Mouse (Mus musculus) layer of hippocampus, adult 2 months (tissue): ENCODE data around the gene Nsg1. TPM values are rescaled to one million over a fixed set of nuclear protein-coding genes. Genes with fewer than 3 reads are reported as not detected.

Source experiments
- DNase-seq, 2 experiments: peaks; one replicate each; pipeline ENCODE4 v3.0.0; 2022; ENCODE audit warnings: low spot score in 2 of 2
- H3K27ac ChIP-seq: fragments of 200-600 bp; 2 replicates; pipeline ENCODE4 v1.8.1; 2022
- H3K4me3 ChIP-seq: fragments of 200-600 bp; 2 replicates; pipeline ENCODE4 v1.8.1; 2022; ENCODE audit warnings: mild to moderate bottlenecking
- CTCF ChIP-seq: fragments of 200-600 bp; conservative IDR thresholded peaks from 2 replicates; pipeline ENCODE4 v1.8.1; 2022; ENCODE audit warnings: antibody characterized with exemption, mild to moderate bottlenecking, moderate library complexity
- total RNA-seq, 2 experiments: library from RNA; stranded (reverse); gene quantifications; 2 replicates each; pipeline ENCODE4 v1.2.3; 2021

Gene Nsg1
- total RNA-seq, 2 experiments from 2014 or later, result 421 to 427 TPM

DNA sequence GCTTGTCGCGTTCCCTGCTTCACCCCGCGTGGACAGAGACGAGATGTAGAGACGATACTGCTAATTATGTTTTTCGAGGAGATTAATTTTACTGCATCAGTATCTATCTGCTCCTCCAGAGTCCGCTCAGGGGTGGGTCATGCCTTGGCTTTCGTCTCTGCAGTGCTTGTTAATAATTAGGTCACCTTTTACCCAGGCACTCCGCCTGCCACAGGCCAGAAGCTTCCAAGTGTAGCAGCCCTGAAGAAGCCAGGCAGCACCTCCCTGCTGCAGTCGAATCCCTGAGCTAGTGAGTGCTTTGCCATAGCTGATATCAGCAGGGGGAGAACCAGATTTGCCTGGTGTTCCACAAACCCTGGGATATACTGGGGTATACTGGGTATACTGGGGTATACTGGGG lies 8.8 kb upstream of the Nsg1 start:
- no peak overlapping the region for H3K4me3 ChIP-seq
- H3K27ac ChIP-seq, result no peak overlapping the region
- no peak for TF ChIP-seq CTCF
- no peak for DNase-seq

DNA sequence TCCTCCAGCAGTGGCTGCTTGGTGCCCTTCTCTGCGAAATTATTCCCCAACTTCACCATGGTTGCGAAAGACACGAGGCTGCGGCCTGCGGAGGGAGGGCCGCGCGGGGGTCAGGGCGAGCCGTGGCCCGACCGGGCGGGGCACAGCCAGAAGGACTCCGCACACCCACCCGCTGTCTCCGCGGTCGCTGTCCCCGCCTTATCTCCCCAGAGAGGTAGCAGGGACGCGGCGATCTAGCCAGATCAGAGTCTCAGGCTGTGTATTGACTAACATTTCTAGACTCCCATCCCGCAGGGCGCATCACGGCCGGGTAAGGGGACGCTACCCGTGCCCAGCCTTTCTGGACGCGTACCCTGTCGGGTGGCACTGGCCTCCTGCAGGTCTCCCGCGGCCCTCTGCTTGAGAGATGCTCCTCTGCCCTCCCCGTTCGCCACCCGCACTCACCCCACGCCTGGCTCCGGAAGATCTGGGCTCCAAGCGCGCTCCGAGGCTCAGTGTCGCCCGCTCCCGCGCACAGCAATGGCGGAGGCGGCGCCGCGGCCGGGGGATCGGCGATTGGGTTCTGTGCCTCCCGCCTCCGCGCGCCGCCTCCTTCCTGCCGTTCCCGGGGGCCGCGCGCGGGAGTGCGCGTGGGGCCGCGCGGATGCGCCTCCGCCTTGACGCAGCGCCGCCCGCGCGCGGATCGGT lies 617 bp downstream of the Nsg1 start:
- DNase-seq, result peak; percentile 75 to 77
- TF ChIP-seq CTCF, result no peak
- Histone ChIP-seq H3K27ac (peak overlapping the region; percentile 98), H3K4me3 (peak overlapping the region; percentile 81)

DNA sequence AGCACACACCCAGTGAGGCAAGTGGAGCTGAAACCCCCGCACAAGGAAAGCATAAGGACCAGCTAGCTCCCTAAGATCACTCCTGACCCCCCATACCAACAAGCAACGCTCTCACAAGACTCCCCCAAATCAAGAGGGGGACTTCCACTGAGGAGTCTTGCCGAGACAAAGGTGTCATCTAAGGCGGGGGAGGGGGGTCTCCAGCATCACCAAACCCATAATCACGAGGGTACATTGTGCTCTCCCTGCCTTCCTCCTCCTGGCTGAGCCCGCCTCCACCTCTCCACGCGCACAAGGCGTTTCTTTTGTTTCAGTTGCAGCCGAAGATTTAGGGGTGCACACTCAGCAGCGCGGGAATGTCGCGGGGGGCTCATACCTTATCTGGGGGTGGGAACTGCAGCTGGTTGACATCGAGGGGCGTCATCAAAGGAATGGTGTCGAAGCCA lies 1.2 kb downstream of the Nsg1 start:
- Histone ChIP-seq H3K27ac (peak overlapping the region; percentile 98), H3K4me3 (peak overlapping the region; percentile 81)
- DNase-seq, result no peak
- TF ChIP-seq CTCF, result no peak

DNA sequence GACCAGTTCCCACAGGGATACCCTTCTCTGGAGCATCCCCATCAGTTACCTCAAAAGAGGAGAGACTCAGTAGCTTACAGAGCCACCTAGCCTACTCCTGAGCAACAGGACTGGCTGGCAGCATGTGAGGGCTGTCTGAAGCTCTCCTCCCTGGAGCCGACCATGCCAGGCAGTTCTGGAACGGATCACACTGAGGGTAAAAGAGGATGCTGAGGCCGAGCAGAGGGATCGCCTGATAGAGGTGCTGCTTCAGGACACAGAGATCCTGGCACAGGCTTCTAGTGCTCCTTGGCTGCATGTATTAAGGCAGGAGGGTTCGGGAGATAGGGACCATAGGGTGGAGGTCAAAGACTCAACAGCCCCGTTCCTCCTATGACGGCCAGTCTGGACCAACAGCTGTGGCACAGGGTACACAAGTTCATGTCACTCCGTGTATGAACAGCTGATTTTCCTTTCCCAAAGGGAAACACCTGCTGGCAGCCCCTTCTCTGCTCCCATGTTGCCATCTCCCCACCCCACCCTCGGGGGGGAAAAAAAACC lies 2.2 kb downstream of the Nsg1 start:
- peak overlapping the region; percentile 81 for H3K4me3 ChIP-seq
- no peak for TF ChIP-seq CTCF
- H3K27ac ChIP-seq, result peak overlapping the region; percentile 98
- DNase-seq, result no peak

DNA sequence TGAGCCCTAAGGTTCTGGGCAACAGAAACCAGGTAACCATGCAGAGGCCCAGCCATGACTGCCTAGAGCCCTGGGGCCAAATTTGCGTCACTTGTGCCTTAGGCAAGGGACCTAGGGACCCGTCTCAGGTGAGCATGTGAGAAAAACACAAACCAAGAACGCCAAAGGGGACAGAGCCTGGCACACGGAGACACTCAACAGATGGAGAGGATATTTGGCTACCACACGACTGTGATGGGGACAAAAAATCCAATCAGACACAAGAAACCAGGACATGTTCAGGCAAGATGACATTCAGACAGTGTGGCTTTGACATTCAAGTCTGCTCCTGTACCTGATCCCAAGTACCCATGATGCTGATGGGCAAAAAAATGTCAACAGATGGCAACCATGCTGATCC lies 6.1 kb downstream of the Nsg1 start:
- Histone ChIP-seq H3K4me3 (no peak overlapping the region; the same call in 1 of the 2 replicates), H3K27ac (peak overlapping the region; percentile 89)
- no peak for DNase-seq
- TF ChIP-seq CTCF, result no peak

DNA sequence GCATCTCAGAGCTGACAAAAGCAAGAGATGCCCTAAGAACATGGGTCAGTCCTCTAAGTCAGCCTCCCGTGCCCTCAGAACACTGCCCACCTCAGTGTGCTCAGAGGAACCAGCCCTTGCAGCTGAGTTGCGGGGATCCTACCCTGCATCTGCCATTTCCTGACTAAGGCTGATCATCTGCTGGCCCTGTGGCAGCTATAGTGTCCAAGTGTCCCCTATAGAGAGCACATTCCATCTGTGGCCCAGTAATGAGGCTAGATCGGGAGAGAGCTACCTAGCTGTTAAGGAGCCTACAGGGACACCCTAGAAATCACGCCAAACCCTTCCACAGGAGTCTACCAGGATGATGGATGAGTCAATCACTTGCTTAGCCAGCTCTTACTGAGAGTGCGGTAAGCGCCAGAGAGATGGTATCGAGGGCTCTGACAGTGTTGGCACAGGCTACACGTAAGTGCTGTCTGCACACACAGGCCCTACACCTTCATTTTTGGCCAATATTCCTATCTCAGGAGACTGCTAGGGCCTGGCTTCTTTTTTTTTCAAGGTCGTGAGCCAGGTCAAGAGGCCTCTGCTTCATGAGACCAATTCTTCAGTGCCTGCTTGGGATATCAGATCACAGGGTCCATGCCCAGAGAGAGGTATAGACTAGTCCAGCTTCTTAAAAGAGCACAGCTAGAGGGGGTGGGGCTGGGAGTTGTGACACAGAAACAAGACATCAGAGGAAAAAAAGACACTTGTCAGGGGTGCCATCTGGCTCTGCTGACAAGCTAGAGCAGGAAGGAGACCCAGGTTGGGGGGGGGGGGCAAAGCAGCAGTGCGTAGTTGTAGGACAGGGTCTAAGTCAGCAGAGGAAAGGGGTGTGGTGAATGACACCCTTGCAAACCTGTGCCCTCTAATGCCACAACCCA lies 7.3 kb downstream of the Nsg1 start:
- Histone ChIP-seq H3K27ac (peak overlapping the region; percentile 89), H3K4me3 (no peak overlapping the region)
- no peak for TF ChIP-seq CTCF
- no peak for DNase-seq

DNA sequence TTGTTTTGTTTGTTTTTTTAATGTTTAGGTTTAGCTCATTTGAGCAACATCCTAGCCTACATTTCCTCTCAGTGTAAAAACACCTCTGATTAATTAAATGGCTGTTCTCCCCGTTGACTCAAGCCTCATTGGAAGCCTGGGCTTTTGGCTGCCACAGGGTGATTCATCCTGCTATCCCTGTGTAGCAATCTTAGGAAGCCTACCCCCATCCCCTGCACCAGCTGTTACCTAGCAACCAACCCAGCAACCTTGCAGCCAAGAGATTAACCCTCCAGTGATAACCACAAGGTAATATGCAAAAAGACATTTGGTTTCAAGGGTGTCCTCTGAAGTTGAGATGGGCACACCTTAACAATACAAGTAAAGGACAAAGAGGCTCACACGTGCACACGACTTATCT lies 8.4 kb downstream of the Nsg1 start:
- TF ChIP-seq CTCF, result no peak
- H3K27ac ChIP-seq, result peak overlapping the region; percentile 89
- H3K4me3 ChIP-seq, result peak overlapping the region; percentile 17; the same call in 1 of the 2 replicates
- DNase-seq, result peak; percentile 61 to 78

DNA sequence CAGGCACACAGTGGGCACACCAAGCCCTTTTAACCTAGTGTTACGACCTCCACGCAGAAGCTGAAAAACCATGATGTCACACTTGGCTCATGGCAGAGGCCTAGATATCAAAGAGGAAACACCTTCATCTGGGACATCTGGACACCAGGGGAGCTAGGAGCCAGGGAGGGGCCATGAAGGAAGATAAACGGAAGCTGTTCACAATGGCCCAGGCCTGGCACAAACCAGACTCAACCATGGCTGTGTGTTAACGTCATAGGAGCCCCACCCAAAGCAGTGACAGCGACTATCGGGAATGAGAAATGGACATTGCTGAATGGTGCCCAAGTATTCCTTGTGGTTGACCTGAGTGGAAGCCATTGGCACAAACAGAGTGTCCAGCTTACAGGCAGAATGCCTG lies 13.2 kb downstream of the Nsg1 start:
- DNase-seq, result no peak
- Histone ChIP-seq H3K4me3 (no peak overlapping the region), H3K27ac (no peak overlapping the region)
- TF ChIP-seq CTCF, result no peak

DNA sequence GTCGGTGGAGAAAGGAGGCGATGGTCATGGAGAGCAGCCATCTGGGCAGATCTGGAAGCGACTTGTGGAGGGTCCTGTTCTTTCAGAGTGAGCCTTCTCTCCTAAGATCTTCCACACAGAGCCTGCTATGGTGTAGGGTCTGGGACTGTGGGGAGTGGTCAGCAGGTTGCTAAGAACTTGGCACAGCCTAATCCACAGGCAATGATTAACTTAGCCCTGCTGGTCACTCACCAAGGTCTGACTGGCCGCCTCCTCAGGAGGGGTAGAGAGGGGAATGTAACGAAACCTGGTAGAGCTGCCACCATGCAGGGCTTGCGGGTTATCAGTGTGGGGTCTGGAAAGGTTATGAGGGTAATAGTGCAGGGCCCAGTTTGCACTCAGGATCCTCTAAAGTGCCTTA lies 18.8 kb downstream of the Nsg1 start:
- Histone ChIP-seq H3K27ac (no peak overlapping the region), H3K4me3 (no peak overlapping the region)
- no peak for TF ChIP-seq CTCF
- no peak for DNase-seq

DNA sequence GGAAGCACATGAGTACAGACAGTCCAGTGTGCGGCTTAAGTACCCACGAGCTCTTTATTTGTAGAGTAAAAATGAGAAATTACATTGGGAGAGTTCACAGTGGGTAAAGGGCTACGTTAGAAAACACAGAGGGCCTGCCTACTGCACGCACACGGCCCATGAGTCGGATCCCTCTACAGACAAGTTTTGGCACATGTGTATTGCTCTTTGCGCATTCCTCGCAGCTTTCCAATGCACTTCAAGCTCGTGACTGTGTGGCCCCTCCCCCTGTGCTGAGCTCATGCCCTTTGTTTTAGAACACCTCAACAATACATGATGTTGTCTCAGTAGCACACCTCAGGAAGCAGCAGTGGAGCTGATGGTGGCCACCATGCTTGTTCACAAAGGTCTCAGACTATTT lies 22.5 kb downstream of the Nsg1 start:
- no peak for TF ChIP-seq CTCF
- 0 out of 2 replicates have a peak overlapping the region, but pooled peaks have one; percentile 5 for H3K27ac ChIP-seq
- no peak overlapping the region for H3K4me3 ChIP-seq
- DNase-seq, result no peak

DNA sequence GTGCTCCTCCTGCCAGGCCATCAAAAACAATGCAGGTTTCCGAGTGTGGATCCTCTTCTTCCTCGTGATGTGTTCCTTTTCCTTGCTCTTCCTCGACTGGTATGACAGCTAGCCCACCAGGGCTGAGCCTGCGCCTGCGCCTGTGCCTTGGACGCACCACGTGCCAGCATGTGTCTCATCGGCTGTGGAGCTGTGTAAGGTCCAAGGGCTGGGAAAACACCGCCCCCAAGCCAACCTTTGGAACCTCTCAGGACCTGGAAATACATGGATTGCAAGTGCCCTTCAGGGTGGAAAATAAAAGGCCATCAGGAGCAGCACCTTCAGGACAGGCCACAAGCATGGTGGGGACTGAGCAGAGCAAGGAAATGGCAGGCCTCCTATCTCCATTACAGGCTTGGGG lies 23.5 kb downstream of the Nsg1 start:
- no peak for DNase-seq
- Histone ChIP-seq H3K4me3 (no peak overlapping the region), H3K27ac (no peak overlapping the region)
- TF ChIP-seq CTCF, result no peak

DNA sequence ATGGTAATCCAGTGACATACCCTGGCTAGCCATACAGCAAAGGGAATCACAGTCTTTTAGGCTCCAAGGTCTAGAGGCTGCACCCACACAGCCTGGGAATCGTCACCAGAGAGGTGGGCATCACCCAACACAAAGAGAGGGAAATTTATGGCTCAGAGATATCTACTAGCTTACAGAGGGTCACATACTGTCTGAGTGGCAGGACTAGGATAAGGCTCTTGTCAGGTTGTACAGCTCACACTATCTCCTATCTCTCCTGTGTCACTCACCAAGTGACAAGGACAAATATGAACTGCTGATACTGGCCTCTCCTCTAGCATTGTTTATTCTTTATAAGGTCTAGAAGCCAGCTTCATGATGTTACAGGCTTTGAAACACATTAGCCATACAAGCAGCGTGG lies 30.4 kb downstream of the Nsg1 start:
- DNase-seq, result no peak

DNA sequence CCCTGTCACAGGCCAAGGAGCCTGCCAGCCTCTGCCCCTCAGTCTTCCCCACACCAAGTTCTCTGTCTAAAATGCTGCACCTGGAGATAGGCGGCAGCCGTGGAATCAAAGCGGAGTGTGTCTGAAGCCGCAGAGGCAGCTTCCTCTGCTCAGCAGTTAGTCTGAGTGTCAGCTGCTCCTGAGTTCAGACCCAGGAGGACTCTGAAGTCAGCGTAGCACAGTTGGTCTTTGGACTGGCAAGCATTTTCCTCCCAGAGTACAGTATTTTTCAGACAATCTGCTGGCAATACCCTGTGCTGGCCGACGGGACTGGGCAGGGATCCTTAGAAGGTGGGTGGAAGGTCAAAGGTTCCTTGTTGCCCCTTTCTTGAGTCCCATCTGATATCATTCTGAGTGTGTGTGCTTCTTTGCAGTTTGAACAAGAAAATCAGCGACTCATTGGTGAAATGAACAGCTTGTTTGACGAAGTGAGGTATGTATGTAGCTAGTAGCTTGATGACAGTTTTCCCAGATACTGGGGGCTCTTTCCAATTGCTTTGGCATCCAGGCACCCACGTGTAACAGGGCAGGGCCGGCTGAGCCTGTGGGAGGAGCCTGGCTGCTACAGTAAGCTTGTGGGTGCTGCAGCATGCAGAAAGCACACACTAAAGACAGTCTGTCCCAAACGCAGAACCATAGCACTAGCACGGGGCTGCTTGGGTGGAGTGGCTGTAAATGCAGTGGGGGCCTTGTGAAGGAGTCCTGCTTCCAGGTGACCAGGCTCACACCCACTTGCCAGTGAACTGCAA lies 33.0 kb downstream of the Nsg1 start:
- TF ChIP-seq CTCF, result no peak
- Histone ChIP-seq H3K4me3 (no peak overlapping the region), H3K27ac (peak overlapping the region; percentile 64)
- peak; percentile 50 to 72 for DNase-seq

More for the DNA sequence above, 30.4 kb downstream of the Nsg1 start:
- no peak overlapping the region for H3K4me3 ChIP-seq
- TF ChIP-seq CTCF, result no peak
- H3K27ac ChIP-seq, result no peak overlapping the region
